Mouse (Mus musculus) cerebellum, adult 9-11 months (tissue): ENCODE results near the gene Arrb2.
"Not testable (repeated sequence)": the region's sequence is repeated elsewhere in the genome, so short reads cannot be mapped to it uniquely, and the experiment has no call there.

Source experiments
- DNase-seq: peaks from one replicate; pipeline ENCODE4 v3.0.0; 2022

Arrb2 gene

GRCm38 (mm10) chr11:70446756-70447155 is 14.3 kb downstream of the Arrb2 start:
- no peak for DNase-seq

DNA sequence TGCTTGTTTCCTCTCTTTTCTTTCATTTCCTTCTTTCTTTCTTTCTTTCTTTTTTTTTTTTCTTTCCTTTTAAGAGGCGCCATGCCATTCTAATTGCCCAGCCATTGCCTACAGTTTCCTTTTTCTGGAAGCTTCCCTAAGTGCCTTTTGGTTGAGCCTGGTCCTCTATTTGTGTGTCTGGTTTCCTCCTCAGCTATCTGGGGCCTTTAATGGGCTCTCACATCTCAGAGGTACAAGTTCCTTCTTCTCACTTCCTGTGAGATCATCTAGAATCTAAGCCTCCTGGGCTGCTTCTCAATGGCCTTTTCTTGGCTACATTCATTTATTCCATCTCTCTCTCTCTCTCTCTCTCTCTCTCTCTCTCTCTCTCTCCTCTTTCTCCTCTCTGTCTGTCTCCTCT is 14.9 kb downstream of the Arrb2 start:
- DNase-seq, result no peak

- no peak for DNase-seq
Measured at GRCm38 (mm10) chr11:70450926-70451325, 18.5 kb downstream of the Arrb2 start.

DNA sequence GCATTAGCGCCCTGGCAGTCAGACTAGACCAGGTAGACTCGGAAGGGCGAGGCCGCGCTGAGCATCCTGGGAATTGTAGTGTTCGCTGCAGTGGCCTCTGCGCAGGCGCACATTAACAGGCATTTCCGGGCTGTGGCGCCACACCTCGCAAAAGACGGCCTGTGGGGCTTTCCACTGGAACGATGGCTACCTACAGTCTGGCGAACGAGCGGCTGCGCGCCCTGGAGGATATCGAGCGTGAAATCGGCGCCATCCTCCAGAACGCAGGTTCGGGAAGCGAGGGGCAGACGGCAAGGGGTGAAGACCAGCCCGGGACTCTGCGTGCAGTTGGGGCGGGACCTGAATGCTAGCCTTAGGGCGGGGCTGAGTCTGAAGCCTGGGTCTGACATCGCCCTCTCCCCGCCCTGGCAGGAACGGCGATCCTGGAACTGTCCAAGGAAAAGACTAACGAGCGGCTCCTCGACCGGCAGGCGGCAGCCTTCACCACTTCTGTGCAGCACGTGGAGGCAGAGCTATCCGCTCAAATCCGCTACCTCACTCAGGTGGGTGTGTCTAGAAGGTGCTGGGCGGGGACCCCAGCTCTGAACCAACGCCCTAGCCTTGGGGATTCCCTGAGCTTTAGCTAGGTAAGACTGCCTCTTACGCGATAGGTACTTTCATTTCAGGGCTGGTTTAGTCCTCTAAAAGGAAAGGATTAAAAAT is 19.5 kb downstream of the Arrb2 start, which contains the start of gene Med11:
Gene Med11 (plus strand): TSS at position 123 of the 702 bp plus-strand sequence.
- DNase-seq, result peak; percentile 98

DNA sequence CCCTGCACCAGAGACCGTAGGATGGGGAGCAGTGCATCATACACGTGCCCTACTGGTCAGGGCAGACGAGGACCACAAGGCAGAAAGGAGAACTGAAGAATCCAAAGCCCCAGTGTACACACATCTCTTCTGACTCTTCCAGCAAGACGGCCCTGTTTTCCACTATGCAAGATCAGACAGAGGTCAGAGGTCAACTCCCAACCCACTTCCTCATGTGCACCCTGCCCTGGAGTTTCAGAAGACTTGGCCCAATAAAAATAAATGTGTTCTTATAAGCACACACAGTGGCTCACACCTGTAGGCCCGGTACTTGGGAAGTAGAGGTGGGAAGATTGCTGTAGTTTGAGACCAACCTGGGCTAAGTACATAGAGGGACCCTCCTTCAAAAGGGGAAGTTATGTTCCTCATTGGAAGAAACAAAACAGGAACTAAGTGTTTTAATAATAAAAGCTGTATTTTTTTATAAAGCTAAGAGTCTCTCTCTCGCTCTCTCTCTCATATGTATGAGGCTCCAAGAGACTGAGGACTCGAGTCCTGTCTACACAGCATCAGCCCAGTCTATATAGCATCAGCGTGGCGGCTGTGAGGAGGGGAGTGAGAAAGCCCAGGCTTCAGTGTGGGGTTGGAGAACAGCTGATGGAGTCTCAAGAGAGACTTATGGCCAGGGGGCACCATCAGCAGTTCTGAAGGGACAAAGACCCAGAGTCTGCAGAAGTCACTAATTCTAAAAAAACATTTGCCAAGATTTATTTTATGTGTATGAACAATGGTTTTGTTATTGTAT is 21.0 kb downstream of the Arrb2 start:
- DNase-seq, result no peak

DNA sequence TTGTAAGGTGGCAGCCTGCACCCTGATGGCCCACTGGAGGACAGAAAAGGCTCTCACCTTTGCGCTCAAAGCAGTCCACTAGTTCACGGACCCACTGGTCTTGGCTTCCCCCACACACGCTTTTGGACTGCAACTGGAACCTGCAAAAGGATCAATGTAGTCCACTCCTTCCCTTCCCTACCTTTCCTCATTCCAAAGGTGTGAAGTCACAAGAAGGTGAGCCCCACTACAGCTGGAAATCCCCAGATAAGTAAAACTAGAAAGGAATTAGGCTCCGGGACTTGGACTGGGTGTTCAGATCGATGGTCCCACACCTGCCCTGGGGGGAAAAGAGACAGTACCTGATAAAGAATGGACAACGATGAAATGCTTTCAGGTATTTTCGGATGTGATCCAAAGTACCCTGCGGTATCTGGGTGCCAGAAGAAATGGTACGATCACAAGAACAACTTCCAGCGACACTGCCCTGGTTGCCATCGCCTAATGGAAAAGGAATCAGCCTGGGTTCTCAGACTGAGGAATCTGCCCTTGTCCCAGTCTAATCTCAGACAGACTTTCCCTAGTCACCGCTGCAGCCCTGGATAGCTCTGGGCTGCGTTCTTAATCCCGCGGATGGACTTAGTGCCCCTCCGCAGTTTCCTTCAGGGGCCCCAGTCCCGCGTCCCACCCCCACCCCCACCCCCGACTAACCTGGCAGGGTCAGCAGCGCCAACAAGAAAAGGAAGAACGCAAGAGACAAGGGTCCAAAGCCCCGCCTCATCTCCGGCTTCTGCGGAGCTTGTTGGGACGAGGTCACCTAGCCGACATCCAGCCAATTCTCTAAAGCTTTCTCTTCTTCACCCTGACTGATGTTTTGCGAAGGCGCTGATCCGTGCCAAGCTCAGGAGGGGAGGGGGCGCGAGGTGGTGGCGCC is 26.5 kb downstream of the Arrb2 start, which contains the start of gene Zmynd15:
Gene Zmynd15 (plus strand): TSS at position 746 of the 913 bp plus-strand sequence.
- no peak for DNase-seq

GRCm38 (mm10) chr11:70459601-70460101 is 27.2 kb downstream of the Arrb2 start, which contains the start of gene Cxcl16:
Cxcl16 (minus strand) TSS chr11:70459984.
- DNase-seq, result no peak

DNA sequence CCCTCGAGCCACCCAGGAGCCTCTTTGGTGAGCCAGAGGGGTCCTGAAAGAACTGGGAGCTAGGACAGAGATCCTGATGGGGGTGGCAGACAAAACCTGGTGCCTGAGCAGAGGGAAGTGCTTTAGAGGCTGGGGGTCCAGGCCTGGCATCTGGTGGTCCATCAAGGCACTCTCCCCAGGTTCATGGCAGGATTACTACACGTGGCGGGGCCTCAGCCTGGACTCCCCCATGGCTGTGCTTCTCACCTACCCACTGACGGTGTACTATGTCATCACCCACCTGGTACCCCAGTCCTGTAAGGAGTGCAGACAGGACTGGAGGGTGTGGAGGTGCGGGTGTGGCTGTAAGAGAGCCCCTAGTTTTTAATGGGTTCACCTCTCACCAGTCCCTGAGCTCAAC is 31.5 kb downstream of the Arrb2 start:
- DNase-seq, result no peak

GRCm38 (mm10) chr11:70465211-70465610 is 32.8 kb downstream of the Arrb2 start:
- DNase-seq, result no peak

GRCm38 (mm10) chr11:70465824-70466223 is 33.4 kb downstream of the Arrb2 start:
- DNase-seq, result no peak

DNA sequence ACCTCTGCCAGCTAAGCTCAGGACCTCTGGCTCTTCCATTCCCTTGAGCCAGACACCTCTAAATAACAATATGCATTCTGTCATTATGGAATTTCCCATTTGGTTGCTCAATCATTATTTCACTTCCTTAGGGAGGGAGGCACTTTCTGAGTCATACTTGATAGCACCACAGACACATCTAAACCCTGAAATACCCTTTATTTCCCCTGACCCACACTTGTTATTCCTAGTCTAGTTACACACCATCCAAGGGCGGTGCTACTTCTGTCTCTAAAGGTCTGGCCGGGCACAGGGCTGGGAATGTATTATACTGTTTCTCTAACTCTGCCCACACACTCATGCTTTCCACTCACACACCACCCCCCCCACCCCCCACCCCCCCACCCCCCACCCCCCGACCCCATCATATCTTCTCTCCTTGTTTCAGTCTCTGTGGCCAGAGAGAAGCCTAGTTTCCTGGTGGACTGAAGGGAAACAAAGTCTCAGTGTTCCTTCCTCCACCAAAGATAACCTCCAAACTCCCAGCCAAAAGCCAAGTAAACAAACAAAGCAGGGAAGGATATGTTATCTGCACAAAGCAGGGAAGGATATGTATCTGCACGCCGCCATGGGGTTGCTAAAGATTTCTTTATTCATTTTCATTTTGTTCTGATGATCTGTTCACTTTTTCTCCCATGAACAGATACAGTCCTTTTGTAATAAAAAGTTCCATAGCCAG is 35.6 kb downstream of the Arrb2 start:
- no peak for DNase-seq

DNA sequence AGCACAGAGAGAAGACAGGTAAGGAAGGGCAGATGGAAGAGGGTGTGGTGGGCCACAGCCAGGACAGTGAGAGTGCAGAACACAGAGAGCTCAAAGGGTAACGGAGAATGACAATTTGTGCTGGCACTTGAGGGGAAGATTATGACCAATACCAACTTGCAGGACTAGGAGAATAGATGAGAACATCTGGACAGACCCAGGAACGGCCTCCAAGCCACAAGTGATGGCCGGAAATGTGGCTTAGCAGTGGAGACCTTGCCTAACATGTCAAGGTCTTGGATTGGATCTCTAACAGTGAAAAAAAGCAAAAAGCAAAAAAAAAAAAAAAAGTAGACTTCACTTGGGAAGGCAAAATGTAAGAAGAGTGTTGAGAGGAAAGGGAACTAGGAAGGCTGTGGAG is 37.3 kb downstream of the Arrb2 start:
- no peak for DNase-seq

DNA sequence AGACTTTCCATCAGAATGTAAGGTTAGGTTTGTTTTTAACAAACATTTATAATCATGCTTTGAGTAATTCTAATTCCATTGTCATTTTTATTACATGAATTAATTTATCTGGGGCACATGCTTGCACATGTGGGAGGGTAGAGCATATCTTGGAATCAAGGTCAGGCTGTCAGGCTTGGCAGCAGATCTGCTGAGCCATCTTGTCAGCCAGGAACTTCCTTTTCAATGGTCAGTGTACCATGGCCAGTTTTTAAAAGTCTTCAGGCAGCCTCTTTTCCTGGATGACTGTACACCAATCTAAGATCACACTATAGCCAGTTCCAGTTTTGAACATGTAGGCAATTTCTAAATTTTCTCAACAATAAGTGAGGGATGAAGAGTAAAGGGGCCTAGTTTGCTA is 40.3 kb downstream of the Arrb2 start:
- DNase-seq, result no peak

- DNase-seq, result not testable (repeated sequence)
Measured at GRCm38 (mm10) chr11:70473291-70473690, 40.9 kb downstream of the Arrb2 start.

DNA sequence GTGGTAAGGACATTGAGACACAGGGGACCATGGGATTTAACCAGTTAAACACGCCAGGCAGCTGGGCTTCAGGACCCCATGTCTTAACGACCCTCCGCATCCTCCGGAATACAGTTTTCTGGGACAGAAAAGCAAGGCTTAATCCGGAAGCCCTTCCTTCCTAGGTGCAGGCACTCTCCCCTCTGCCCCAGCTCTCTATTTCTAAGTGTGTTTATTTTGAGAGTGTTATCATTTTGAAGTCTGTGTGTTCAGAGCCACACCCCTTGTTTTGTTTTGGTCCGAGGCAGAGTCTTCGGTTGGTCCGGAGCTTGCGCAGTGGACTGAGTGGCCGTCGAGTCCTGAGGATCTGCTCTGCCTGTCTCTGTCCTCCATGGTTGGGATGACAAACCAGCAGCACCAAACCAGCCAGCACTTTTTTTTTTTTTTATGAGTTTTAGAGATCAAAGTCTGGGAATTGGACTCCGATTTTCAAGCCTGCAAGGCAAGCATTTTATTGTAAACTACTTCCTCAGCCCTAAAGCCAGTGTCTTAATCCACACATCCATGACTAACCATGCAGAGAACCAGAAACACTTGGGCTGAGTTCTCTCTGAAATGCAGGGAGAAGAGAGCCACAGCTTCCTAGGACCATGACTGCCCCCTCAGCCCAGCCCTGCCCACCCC is 42.6 kb downstream of the Arrb2 start:
- DNase-seq, result no peak

GRCm38 (mm10) chr11:70485498-70485897 is 53.1 kb downstream of the Arrb2 start:
- DNase-seq, result no peak

DNA sequence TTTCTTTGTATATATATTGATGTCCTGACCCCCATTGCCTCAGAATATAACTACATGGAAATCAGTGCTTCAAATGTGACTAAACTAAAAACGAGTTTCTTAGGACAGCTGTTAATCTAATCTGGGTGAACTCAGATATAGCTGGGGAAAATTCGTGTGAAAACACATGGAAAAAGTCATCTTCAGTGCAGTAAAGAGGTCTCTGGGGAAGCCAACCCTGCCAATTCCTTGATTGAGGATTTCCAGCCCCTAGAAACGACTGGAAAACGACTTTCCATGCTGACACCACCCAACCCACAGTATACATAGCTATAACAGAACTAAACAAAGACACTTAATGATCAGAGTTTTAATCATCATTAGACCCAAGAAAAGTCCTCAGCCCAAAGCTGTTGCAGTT is 55.4 kb downstream of the Arrb2 start:
- DNase-seq, result no peak

GRCm38 (mm10) chr11:70489138-70489537 is 56.7 kb downstream of the Arrb2 start:
- no peak for DNase-seq

- no peak for DNase-seq
Measured at GRCm38 (mm10) chr11:70489684-70490083, 57.2 kb downstream of the Arrb2 start.
